Mouse (Mus musculus) myocyte (in vitro differentiated cells): ENCODE measurements around the gene Ttyh2.

ENCODE experiments used
- CEBPB ChIP-seq: IDR thresholded peaks from 2 replicates; pipeline ENCODE4 v1.6.1; 2011; ENCODE audit warnings: mild to moderate bottlenecking, moderate library complexity; ENCODE audit not compliant: poor library complexity, insufficient read depth, severe bottlenecking
- E2F4 ChIP-seq: IDR thresholded peaks from one replicate; pipeline ENCODE4 v1.6.1; 2011; ENCODE audit warnings: mild to moderate bottlenecking, control low read depth, moderate library complexity; ENCODE audit not compliant: insufficient read depth
- MAX ChIP-seq: IDR thresholded peaks from one replicate; pipeline ENCODE4 v1.6.1; 2011; ENCODE audit warnings: low read depth, mild to moderate bottlenecking, control low read depth
- MYOD1 ChIP-seq, 3 experiments: IDR thresholded peaks; one replicate each; pipeline ENCODE4 v1.6.1; 2011; ENCODE audit warnings: control low read depth in 2 of 3, low read depth in 2 of 3, mild to moderate bottlenecking in 2 of 3, moderate library complexity in 1 of 3; ENCODE audit not compliant: insufficient read length in 2 of 3, control insufficient read depth in 1 of 3
- MYOG ChIP-seq, 3 experiments: IDR thresholded peaks; one replicate each; pipeline ENCODE4 v1.6.1; 2011; ENCODE audit warnings: control low read depth in 2 of 3, low read depth in 2 of 3, mild to moderate bottlenecking in 2 of 3; ENCODE audit not compliant: insufficient read length in 2 of 3, control insufficient read depth in 1 of 3, insufficient read depth in 1 of 3
- POLR2A ChIP-seq: IDR thresholded peaks from one replicate; pipeline ENCODE4 v1.6.1; 2011; ENCODE audit warnings: low read depth, mild to moderate bottlenecking, control low read depth, moderate library complexity; ENCODE audit not compliant: insufficient read length
- POLR2AphosphoS2 ChIP-seq: IDR thresholded peaks from one replicate; pipeline ENCODE4 v1.6.1; 2011; ENCODE audit warnings: low read depth, control low read depth; ENCODE audit not compliant: insufficient read length
- REST ChIP-seq: IDR thresholded peaks from one replicate; pipeline ENCODE4 v1.6.1; 2011; ENCODE audit warnings: mild to moderate bottlenecking, control low read depth, moderate library complexity; ENCODE audit not compliant: insufficient read depth, insufficient read length
- SRF ChIP-seq: IDR thresholded peaks from one replicate; pipeline ENCODE4 v1.6.1; 2011; ENCODE audit warnings: low read depth; ENCODE audit not compliant: control insufficient read depth, insufficient read length
- TCF12 ChIP-seq: IDR thresholded peaks from one replicate; pipeline ENCODE4 v1.6.1; 2011; ENCODE audit warnings: mild to moderate bottlenecking, control low read depth; ENCODE audit not compliant: poor library complexity, insufficient read depth, severe bottlenecking
- TCF3 ChIP-seq: IDR thresholded peaks from one replicate; pipeline ENCODE4 v1.6.1; 2011; ENCODE audit warnings: low read depth, control low read depth; ENCODE audit not compliant: insufficient read length
- USF1 ChIP-seq: IDR thresholded peaks from one replicate; pipeline ENCODE4 v1.6.1; 2011; ENCODE audit warnings: low read depth, mild to moderate bottlenecking, control low read depth, moderate library complexity

DNA sequence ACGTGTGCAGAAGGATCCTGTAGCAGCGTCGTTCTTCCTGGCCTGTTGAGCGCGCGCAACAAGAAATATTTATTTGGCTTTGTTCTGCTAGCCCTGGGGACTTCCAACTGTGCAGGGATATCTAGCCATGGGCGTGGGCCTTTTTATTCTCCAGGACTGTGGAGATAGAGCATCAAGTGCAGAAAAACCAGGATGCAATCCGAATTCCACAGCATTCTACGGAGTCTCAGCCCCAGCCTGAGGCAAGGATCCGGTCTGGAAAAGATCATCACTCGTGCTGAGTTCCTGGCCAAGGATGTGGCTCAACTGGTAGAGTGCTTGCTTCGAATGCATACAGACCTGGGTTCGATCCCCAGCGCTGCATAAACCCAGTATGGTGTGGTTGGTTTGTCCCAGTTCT lies 13.1 kb upstream of the Ttyh2 start:
- TF ChIP-seq POLR2A (no peak), CEBPB (no peak), MAX (no peak), USF1 (no peak), E2F4 (no peak), TCF12 (no peak), REST (no peak), MYOD1 (IDR thresholded peaks at IDR 0.05; ENCODE audit: control insufficient read depth in 1 of 3, insufficient read length in 2 of 3, low read depth in 2 of 3) (no peak), POLR2AphosphoS2 (no peak), SRF (no peak), MYOG (IDR thresholded peaks at IDR 0.05; ENCODE audit: control insufficient read depth in 1 of 3, insufficient read depth in 1 of 3, insufficient read length in 2 of 3, low read depth in 2 of 3) (no peak), TCF3 (no peak)
